Mouse (Mus musculus) intestine, embryonic 15.5 days (tissue): Measurements from ENCODE around the gene Rap1gds1. TPM values are rescaled to one million over a fixed set of nuclear protein-coding genes. Genes with fewer than 3 reads are reported as not detected.

ENCODE experiments used
- ATAC-seq: fragments of 200-750 bp; cut with Nextera tagmentation; 2 replicates; pipeline ENCODE4 v1.8.0; 2017; ENCODE audit warnings: moderate TSS enrichment, moderate library complexity
- H3K27ac ChIP-seq: fragments of 300-500 bp; sonication (generic); 2 replicates; pipeline ENCODE4 v1.5.1; 2015; ENCODE audit warnings: mild to moderate bottlenecking, inconsistent platforms
- H3K27me3 ChIP-seq: fragments of 300-500 bp; sonication (generic); replicated peaks from 2 replicates; pipeline ENCODE4 v1.6.1; 2015; ENCODE audit warnings: inconsistent platforms
- H3K36me3 ChIP-seq: fragments of 300-500 bp; sonication (generic); 2 replicates; pipeline ENCODE4 v1.6.1; 2015; ENCODE audit warnings: inconsistent platforms
- H3K4me1 ChIP-seq: fragments of 300-500 bp; sonication (generic); replicated peaks from 2 replicates; pipeline ENCODE4 v1.6.1; 2015; ENCODE audit warnings: inconsistent platforms
- H3K4me2 ChIP-seq: fragments of 300-500 bp; sonication (generic); replicated peaks from 2 replicates; pipeline ENCODE4 v1.6.1; 2015; ENCODE audit warnings: mild to moderate bottlenecking, inconsistent platforms
- H3K4me3 ChIP-seq: fragments of 300-500 bp; sonication (generic); replicated peaks from 2 replicates; pipeline ENCODE4 v1.5.1; 2015; ENCODE audit warnings: inconsistent platforms
- H3K9ac ChIP-seq: fragments of 300-500 bp; sonication (generic); 2 replicates; pipeline ENCODE4 v1.6.1; 2015; ENCODE audit warnings: inconsistent platforms
- H3K9me3 ChIP-seq: fragments of 300-500 bp; sonication (generic); 2 replicates; pipeline ENCODE4 v1.6.1; 2016; ENCODE audit warnings: inconsistent platforms
- WGBS: fragments of 180-500 bp; shearing (Covaris S2); methylation state at CpG from one replicate; pipeline ENCODE4 v1.1.7; 2015; 5-methylcytosine and 5-hydroxymethylcytosine counted together
- polyA plus RNA-seq: library from polyadenylated mRNA; unstranded; fragments of >200 nt; fragmentation: Nextera tagmentation; extraction: Ambion mirVana; gene quantifications from 2 replicates; pipeline ENCODE4 v1.2.1, GENCODE M21; 2015

Rap1gds1 gene
- polyA plus RNA-seq, 1 experiment from 2014 or later: 53.2 TPM

DNA sequence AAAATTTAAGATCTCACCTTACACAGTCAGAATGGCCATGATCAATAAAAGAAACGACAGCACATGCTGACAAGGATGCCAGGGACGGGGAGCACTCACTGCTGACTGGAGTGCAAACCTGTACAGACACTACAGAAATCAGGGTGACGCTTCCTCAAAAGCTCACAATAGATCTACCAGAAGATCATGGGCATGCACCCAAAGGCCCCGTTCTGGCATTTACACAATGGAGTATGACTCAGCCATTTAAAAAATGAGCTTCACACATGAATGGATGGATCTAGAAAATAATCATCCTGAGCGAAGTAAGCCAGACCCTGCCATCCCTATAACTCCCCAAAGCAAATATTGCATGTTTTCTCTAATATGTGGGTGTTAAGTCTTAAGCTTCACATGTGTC, 87.0 kb downstream of the Rap1gds1 start:
- H3K9ac ChIP-seq: no peak overlapping the region
- no peaks in the 10 kb centered on the region for H3K27me3 ChIP-seq
- no peaks in the 10 kb centered on the region for H3K4me1 ChIP-seq
- no peaks in the 10 kb centered on the region for H3K9me3 ChIP-seq
- ATAC-seq: no peak
- no peak overlapping the region for H3K4me3 ChIP-seq
- H3K36me3 ChIP-seq: no peaks in the 10 kb centered on the region
- H3K4me2 ChIP-seq: no peak overlapping the region
- H3K27ac ChIP-seq: no peak overlapping the region
- WGBS: 93% methylated on average over 5 of the region's 5 CpGs

GRCm38 (mm10) chr3:138982249-138982648, 92.8 kb downstream of the Rap1gds1 start:
- no peak for ATAC-seq
- H3K27me3 ChIP-seq: no peaks in the 10 kb centered on the region
- 91% methylated on average over 6 of the region's 6 CpGs for WGBS
- no peak overlapping the region for H3K27ac ChIP-seq
- H3K4me3 ChIP-seq: no peak overlapping the region
- no peak overlapping the region for H3K9ac ChIP-seq
- H3K4me2 ChIP-seq: no peak overlapping the region
- H3K4me1 ChIP-seq: no peaks in the 10 kb centered on the region
- H3K9me3 ChIP-seq: no peaks in the 10 kb centered on the region
- no peaks in the 10 kb centered on the region for H3K36me3 ChIP-seq

- WGBS: 92% methylated on average over 1 of the region's 1 CpGs
- ATAC-seq: no peak
Measured at GRCm38 (mm10) chr3:138977413-138977812, 97.6 kb downstream of the Rap1gds1 start.

DNA sequence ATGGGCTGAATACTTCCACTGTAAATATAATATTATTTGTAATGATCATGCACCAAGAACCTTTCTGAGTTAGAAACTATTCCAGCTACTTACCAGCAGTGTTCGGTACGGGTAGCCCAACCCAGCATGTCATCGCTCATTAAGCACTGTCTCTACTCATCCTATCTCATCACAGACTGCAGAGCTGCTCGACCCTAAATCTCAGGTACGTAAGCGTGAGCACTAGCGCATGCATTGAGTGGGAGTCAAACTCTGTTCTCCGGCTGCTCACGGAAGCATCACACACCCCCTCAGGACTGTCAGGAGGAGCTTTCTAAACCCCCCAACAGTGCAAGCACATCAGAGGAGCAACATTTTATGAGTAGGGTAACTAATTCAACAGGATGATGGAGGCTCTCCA, 107.4 kb downstream of the Rap1gds1 start:
- Histone ChIP-seq H3K27me3 (no peaks in the 10 kb centered on the region), H3K4me3 (no peak overlapping the region), H3K27ac (no peak overlapping the region), H3K36me3 (peaks cover 6% of the 10 kb centered on the region; the same call in 1 of the 2 replicates), H3K4me1 (no peaks in the 10 kb centered on the region), H3K9me3 (no peaks in the 10 kb centered on the region), H3K4me2 (no peak overlapping the region), H3K9ac (no peak overlapping the region)
- ATAC-seq: no peak
- 91% methylated on average over 9 of the region's 9 CpGs for WGBS

More at GRCm38 (mm10) chr3:138977413-138977812, 97.6 kb downstream of the Rap1gds1 start:
- Histone ChIP-seq H3K4me1 (no peaks in the 10 kb centered on the region), H3K9me3 (no peaks in the 10 kb centered on the region), H3K36me3 (no peaks in the 10 kb centered on the region), H3K27ac (no peak overlapping the region), H3K4me2 (no peak overlapping the region), H3K9ac (no peak overlapping the region), H3K27me3 (no peaks in the 10 kb centered on the region), H3K4me3 (no peak overlapping the region)

- no peak for ATAC-seq
- H3K27me3 ChIP-seq: no peaks in the 10 kb centered on the region
- H3K4me2 ChIP-seq: no peak overlapping the region
- H3K36me3 ChIP-seq: peaks cover 21% of the 10 kb centered on the region
- no peaks in the 10 kb centered on the region for H3K4me1 ChIP-seq
- WGBS: 89% methylated on average over 8 of the region's 8 CpGs
- no peak overlapping the region for H3K27ac ChIP-seq
- H3K9me3 ChIP-seq: no peaks in the 10 kb centered on the region
- no peak overlapping the region for H3K9ac ChIP-seq
- no peak overlapping the region for H3K4me3 ChIP-seq
Measured at GRCm38 (mm10) chr3:138958527-138958926, 116.5 kb downstream of the Rap1gds1 start.

GRCm38 (mm10) chr3:138955220-138955619, 119.8 kb downstream of the Rap1gds1 start:
- no peak overlapping the region for H3K9ac ChIP-seq
- no peak overlapping the region for H3K4me2 ChIP-seq
- ATAC-seq: no peak
- no peaks in the 10 kb centered on the region for H3K27me3 ChIP-seq
- no peak overlapping the region for H3K4me3 ChIP-seq
- WGBS: 95% methylated on average over 7 of the region's 7 CpGs
- H3K4me1 ChIP-seq: no peaks in the 10 kb centered on the region
- H3K36me3 ChIP-seq: peaks cover 16% of the 10 kb centered on the region; the same call in 1 of the 2 replicates
- H3K9me3 ChIP-seq: no peaks in the 10 kb centered on the region
- no peak overlapping the region for H3K27ac ChIP-seq

GRCm38 (mm10) chr3:138949081-138949480, 125.9 kb downstream of the Rap1gds1 start:
- peaks cover 19% of the 10 kb centered on the region; the same call in 1 of the 2 replicates for H3K36me3 ChIP-seq
- no peak overlapping the region for H3K4me2 ChIP-seq
- no peak overlapping the region for H3K27ac ChIP-seq
- no peak overlapping the region for H3K9ac ChIP-seq
- no peak for ATAC-seq
- H3K27me3 ChIP-seq: no peaks in the 10 kb centered on the region
- H3K4me1 ChIP-seq: no peaks in the 10 kb centered on the region
- H3K9me3 ChIP-seq: no peaks in the 10 kb centered on the region
- 93% methylated on average over 9 of the region's 9 CpGs for WGBS
- no peak overlapping the region for H3K4me3 ChIP-seq

DNA sequence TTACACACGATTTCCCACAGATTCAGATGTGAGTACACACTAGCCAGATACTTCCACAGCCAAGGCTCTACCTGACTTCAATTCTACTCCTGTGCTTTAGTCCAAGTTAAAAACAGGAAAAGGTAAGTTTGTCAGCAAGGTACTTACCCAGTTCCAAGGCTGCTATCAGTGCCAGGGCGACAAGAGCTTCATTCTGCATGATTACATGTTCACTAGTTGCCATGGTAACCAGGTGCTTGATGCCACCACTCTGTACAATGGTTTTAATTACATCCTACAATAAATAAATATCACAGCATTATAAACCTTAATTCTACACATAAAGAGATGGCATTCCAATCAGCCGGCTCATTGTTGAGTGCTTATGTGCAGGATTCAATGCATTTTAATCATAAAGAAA, 129.5 kb downstream of the Rap1gds1 start:
- WGBS: 88% methylated on average over 3 of the region's 3 CpGs
- Histone ChIP-seq H3K4me3 (no peak overlapping the region), H3K9ac (no peak overlapping the region), H3K4me2 (no peak overlapping the region), H3K9me3 (no peaks in the 10 kb centered on the region), H3K27me3 (no peaks in the 10 kb centered on the region), H3K27ac (no peak overlapping the region), H3K4me1 (no peaks in the 10 kb centered on the region), H3K36me3 (peaks cover 25% of the 10 kb centered on the region; the same call in 1 of the 2 replicates)
- no peak for ATAC-seq

- ATAC-seq: no peak
- Histone ChIP-seq H3K27me3 (no peaks in the 10 kb centered on the region), H3K4me2 (no peak overlapping the region), H3K4me1 (no peaks in the 10 kb centered on the region), H3K9me3 (no peaks in the 10 kb centered on the region), H3K36me3 (peaks cover 42% of the 10 kb centered on the region; the same call in 1 of the 2 replicates), H3K27ac (no peak overlapping the region), H3K4me3 (no peak overlapping the region), H3K9ac (no peak overlapping the region)
- 68% methylated on average over 9 of the region's 9 CpGs for WGBS
Measured at GRCm38 (mm10) chr3:138941604-138942003, 133.4 kb downstream of the Rap1gds1 start.

- no peak overlapping the region for H3K27ac ChIP-seq
- H3K4me1 ChIP-seq: no peaks in the 10 kb centered on the region
- H3K36me3 ChIP-seq: peaks cover 26% of the 10 kb centered on the region; the same call in 1 of the 2 replicates
- no peak for ATAC-seq
- H3K4me2 ChIP-seq: no peak overlapping the region
- H3K9me3 ChIP-seq: no peaks in the 10 kb centered on the region
- H3K4me3 ChIP-seq: no peak overlapping the region
- no peak overlapping the region for H3K9ac ChIP-seq
- WGBS: 95% methylated on average over 10 of the region's 10 CpGs
- H3K27me3 ChIP-seq: no peaks in the 10 kb centered on the region
Measured at GRCm38 (mm10) chr3:138937241-138937640, 137.8 kb downstream of the Rap1gds1 start.

- ATAC-seq: no peak
- no peak overlapping the region for H3K27ac ChIP-seq
Measured at GRCm38 (mm10) chr3:138936780-138937179, 138.2 kb downstream of the Rap1gds1 start.

DNA sequence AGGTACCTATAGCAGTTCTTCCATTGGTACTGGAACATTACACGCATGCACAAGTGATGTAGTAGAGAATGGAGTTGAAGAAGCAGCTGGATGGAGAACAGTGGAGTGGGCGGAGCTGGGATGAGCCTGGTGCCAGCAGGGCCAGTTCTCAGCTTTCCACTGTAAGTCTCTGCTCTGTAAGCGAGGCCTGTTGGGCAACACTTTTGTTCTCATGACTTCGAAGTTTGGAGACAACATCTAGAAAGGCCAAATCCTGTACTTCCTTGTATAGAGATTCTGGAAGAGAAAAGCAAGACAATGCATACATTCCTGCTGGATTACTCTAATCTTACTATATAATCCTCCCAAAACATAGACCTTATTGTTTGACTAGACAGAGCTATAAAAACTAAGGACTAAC, 147.6 kb downstream of the Rap1gds1 start:
- WGBS: 96% methylated on average over 4 of the region's 4 CpGs
- H3K27ac ChIP-seq: no peak overlapping the region
- no peak for ATAC-seq
- H3K27me3 ChIP-seq: no peaks in the 10 kb centered on the region
- no peaks in the 10 kb centered on the region for H3K4me1 ChIP-seq
- 0 out of 2 replicates have a peak, but pooled peaks cover 11% of the 10 kb centered on the region for H3K36me3 ChIP-seq
- no peaks in the 10 kb centered on the region for H3K9me3 ChIP-seq
- no peak overlapping the region for H3K4me2 ChIP-seq
- no peak overlapping the region for H3K4me3 ChIP-seq
- H3K9ac ChIP-seq: no peak overlapping the region

More at GRCm38 (mm10) chr3:138936780-138937179, 138.2 kb downstream of the Rap1gds1 start:
- Histone ChIP-seq H3K4me1 (no peaks in the 10 kb centered on the region), H3K4me2 (no peak overlapping the region), H3K9ac (no peak overlapping the region), H3K27me3 (no peaks in the 10 kb centered on the region), H3K36me3 (peaks cover 26% of the 10 kb centered on the region; the same call in 1 of the 2 replicates), H3K9me3 (no peaks in the 10 kb centered on the region), H3K4me3 (no peak overlapping the region)
- 78% methylated on average over 8 of the region's 8 CpGs for WGBS

DNA sequence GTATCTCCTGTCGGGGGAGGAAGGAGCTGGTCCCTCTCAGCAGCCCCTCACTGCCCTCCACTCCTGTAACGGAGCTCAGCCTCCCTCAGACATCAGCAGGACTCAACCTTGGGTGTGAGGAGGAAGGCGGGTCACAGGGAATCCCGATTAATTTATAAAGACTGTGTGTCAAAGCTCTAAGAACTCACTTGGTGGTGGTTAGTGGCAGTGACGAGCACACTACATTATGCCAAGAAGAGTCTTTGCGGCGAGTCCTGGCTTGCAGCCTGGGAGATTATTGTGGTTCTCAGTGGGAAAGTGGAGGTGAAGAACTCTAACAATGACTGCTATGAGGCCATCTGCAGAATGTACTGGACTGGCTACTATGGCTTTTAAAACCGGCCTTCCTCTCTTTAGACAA, 148.8 kb downstream of the Rap1gds1 start:
- 91% methylated on average over 8 of the region's 8 CpGs for WGBS
- Histone ChIP-seq H3K4me3 (no peak overlapping the region), H3K27ac (no peak overlapping the region), H3K9me3 (no peaks in the 10 kb centered on the region), H3K9ac (no peak overlapping the region), H3K4me2 (no peak overlapping the region), H3K36me3 (0 out of 2 replicates have a peak, but pooled peaks cover 11% of the 10 kb centered on the region), H3K4me1 (no peaks in the 10 kb centered on the region), H3K27me3 (no peaks in the 10 kb centered on the region)
- ATAC-seq: no peak
